ENCODE assay signal across 20 mouse cellular contexts in genomic region chr8:107521788-107522554, GRCm38 (mm10).
A peak's percentile ranks its signal among the peaks of the same experiment; 100 is the strongest.
DNase-seq lines count a peak whose midpoint lies in the region; ATAC-seq lines count a peak whose summit lies in the region.
"Had no signal": no experiment of that assay in that cellular context is flagged by ENCODE, and none has a peak within 500 bp of the region (broad histone marks: within the 10 kb centered on the region; RNA-seq: fewer than 3 reads in every experiment).

No protein-coding gene starts in this region.

- no peak for DNase-seq in layer of hippocampus, postnatal 25 days (ENCODE audit: extremely low spot score in 1 of 2, low spot score in 1 of 2)
- DNase-seq in spleen, postnatal 10 days (ENCODE audit: low spot score in 2 of 2), result no peak
- DNase-seq: adrenal gland, postnatal 36 days; B cell, adult 2 months; cerebellum, adult 8-10 months; heart, postnatal 10 days; kidney, postnatal 10 days; liver; lung, postnatal 14 days; right cerebral cortex, postnatal 4 days had no signal

- 0 out of 2 replicates have a peak overlapping the region, but pooled peaks have one; percentile 6 for H3K27ac ChIP-seq in intestine, embryonic 15.5 days
- H3K27ac ChIP-seq in intestine, embryonic 16.5 days (ENCODE audit: low read length), result no peak overlapping the region
- peak overlapping the region; percentile 24 for H3K27ac ChIP-seq in embryonic facial prominence, embryonic 12.5 days
- peak overlapping the region; percentile 51; the same call in 1 of the 2 replicates for H3K27ac ChIP-seq in embryonic facial prominence, embryonic 15.5 days (replicated peaks)
- peak overlapping the region; percentile 92 for H3K27ac ChIP-seq in limb, embryonic 13.5 days
- H3K27ac ChIP-seq: forebrain, embryonic 12.5 days; midbrain, embryonic 15.5 days; neural tube, embryonic 15.5 days had no signal

- ATAC-seq in intestine, embryonic 15.5 days, result no peak
- no peak for ATAC-seq in intestine, embryonic 16.5 days
- ATAC-seq in embryonic facial prominence, embryonic 12.5 days (ENCODE audit: insufficient number of reproducible peaks, insufficient read depth, low FRiP score, low TSS enrichment), result no peak
- ATAC-seq in embryonic facial prominence, embryonic 15.5 days (ENCODE audit: insufficient number of reproducible peaks, low FRiP score, low TSS enrichment, low read depth), result peak; percentile 30; the same call in 1 of the 2 replicates
- peak; percentile 82 for ATAC-seq in limb, embryonic 13.5 days (ENCODE audit: low FRiP score, low read depth)
- ATAC-seq: midbrain, embryonic 15.5 days had no signal

- no peak overlapping the region for H3K4me2 ChIP-seq in intestine, embryonic 15.5 days (replicated peaks)
- no peak overlapping the region for H3K4me2 ChIP-seq in intestine, embryonic 16.5 days (ENCODE audit: low read depth, low read length)
- no peak overlapping the region for H3K4me2 ChIP-seq in embryonic facial prominence, embryonic 12.5 days (replicated peaks)
- H3K4me2 ChIP-seq in embryonic facial prominence, embryonic 15.5 days (replicated peaks), result no peak overlapping the region
- no peak overlapping the region for H3K4me2 ChIP-seq in limb, embryonic 13.5 days (replicated peaks)
- H3K4me2 ChIP-seq: forebrain, embryonic 12.5 days; midbrain, embryonic 15.5 days; neural tube, embryonic 15.5 days had no signal

- no peaks in the 10 kb centered on the region for H3K36me3 ChIP-seq in intestine, embryonic 15.5 days
- H3K36me3 ChIP-seq in intestine, embryonic 16.5 days (ENCODE audit: control insufficient read depth, insufficient read depth, low read length), result 0 out of 2 replicates have a peak, but pooled peaks cover 5% of the 10 kb centered on the region
- peaks cover 4% of the 10 kb centered on the region; the same call in 1 of the 2 replicates for H3K36me3 ChIP-seq in embryonic facial prominence, embryonic 12.5 days
- 0 out of 2 replicates have a peak, but pooled peaks cover 5% of the 10 kb centered on the region for H3K36me3 ChIP-seq in embryonic facial prominence, embryonic 15.5 days
- peaks cover 6% of the 10 kb centered on the region for H3K36me3 ChIP-seq in limb, embryonic 13.5 days

- no peak overlapping the region for H3K4me3 ChIP-seq in intestine, embryonic 15.5 days (replicated peaks)
- no peak overlapping the region for H3K4me3 ChIP-seq in intestine, embryonic 16.5 days (ENCODE audit: low read length)
- no peak overlapping the region for H3K4me3 ChIP-seq in embryonic facial prominence, embryonic 12.5 days
- no peak overlapping the region for H3K4me3 ChIP-seq in embryonic facial prominence, embryonic 15.5 days (replicated peaks)
- no peak overlapping the region for H3K4me3 ChIP-seq in limb, embryonic 13.5 days
- H3K4me3 ChIP-seq: forebrain, embryonic 12.5 days; megakaryocyte, embryonic 14.5 days; midbrain, embryonic 15.5 days; myocyte; neural tube, embryonic 15.5 days had no signal

- H3K27me3 ChIP-seq in intestine, embryonic 15.5 days (replicated peaks), result no peaks in the 10 kb centered on the region
- H3K27me3 ChIP-seq in intestine, embryonic 16.5 days (replicated peaks; ENCODE audit: control insufficient read depth, insufficient read depth, low read length), result no peaks in the 10 kb centered on the region
- no peaks in the 10 kb centered on the region for H3K27me3 ChIP-seq in embryonic facial prominence, embryonic 12.5 days
- H3K27me3 ChIP-seq in embryonic facial prominence, embryonic 15.5 days, result no peaks in the 10 kb centered on the region
- H3K27me3 ChIP-seq in limb, embryonic 13.5 days, result no peaks in the 10 kb centered on the region
- H3K27me3 ChIP-seq: forebrain, embryonic 12.5 days; megakaryocyte, embryonic 14.5 days; midbrain, embryonic 15.5 days; neural tube, embryonic 15.5 days had no signal

- H3K4me1 ChIP-seq in intestine, embryonic 15.5 days (replicated peaks), result peaks cover 4% of the 10 kb centered on the region
- H3K4me1 ChIP-seq in intestine, embryonic 16.5 days (ENCODE audit: control insufficient read depth, insufficient read depth, low read length), result no peaks in the 10 kb centered on the region
- no peaks in the 10 kb centered on the region for H3K4me1 ChIP-seq in embryonic facial prominence, embryonic 12.5 days
- H3K4me1 ChIP-seq in embryonic facial prominence, embryonic 15.5 days, result peaks cover 3% of the 10 kb centered on the region; the same call in 1 of the 2 replicates
- H3K4me1 ChIP-seq in limb, embryonic 13.5 days, result peaks cover 36% of the 10 kb centered on the region
- H3K4me1 ChIP-seq: midbrain, embryonic 15.5 days had no signal

- no peak overlapping the region for H3K9ac ChIP-seq in intestine, embryonic 15.5 days
- no peak overlapping the region for H3K9ac ChIP-seq in intestine, embryonic 16.5 days (ENCODE audit: low read depth, low read length)
- H3K9ac ChIP-seq in embryonic facial prominence, embryonic 12.5 days, result no peak overlapping the region
- no peak overlapping the region for H3K9ac ChIP-seq in embryonic facial prominence, embryonic 15.5 days
- H3K9ac ChIP-seq in limb, embryonic 13.5 days, result no peak overlapping the region
- H3K9ac ChIP-seq: forebrain, embryonic 12.5 days; midbrain, embryonic 15.5 days; neural tube, embryonic 15.5 days had no signal

- H3K9me3 ChIP-seq in intestine, embryonic 15.5 days, result no peaks in the 10 kb centered on the region
- no peaks in the 10 kb centered on the region for H3K9me3 ChIP-seq in intestine, embryonic 16.5 days (ENCODE audit: control insufficient read depth, low read length)
- no peaks in the 10 kb centered on the region for H3K9me3 ChIP-seq in embryonic facial prominence, embryonic 12.5 days
- no peaks in the 10 kb centered on the region for H3K9me3 ChIP-seq in embryonic facial prominence, embryonic 15.5 days (replicated peaks)
- no peaks in the 10 kb centered on the region for H3K9me3 ChIP-seq in limb, embryonic 13.5 days
- H3K9me3 ChIP-seq: forebrain, embryonic 12.5 days; megakaryocyte, embryonic 14.5 days; midbrain, embryonic 15.5 days; neural tube, embryonic 15.5 days had no signal

- WGBS in intestine, embryonic 15.5 days, result 59% methylated on average over 8 of the region's 8 CpGs
- WGBS in intestine, embryonic 16.5 days, result 66% methylated on average over 8 of the region's 8 CpGs
- 62% methylated on average over 8 of the region's 8 CpGs for whole genome bisulfite sequencing in embryonic facial prominence, embryonic 12.5 days
- WGBS in embryonic facial prominence, embryonic 15.5 days, result 57% methylated on average over 8 of the region's 8 CpGs
- 52% methylated on average over 8 of the region's 8 CpGs for WGBS in limb, embryonic 13.5 days

Comparison
In these comparisons a context has a peak if more than half of its experiments do, and no peak if none do; other contexts are left out.
1. ATAC-seq: peak in embryonic facial prominence, embryonic 15.5 days (single experiment) and limb, embryonic 13.5 days (single experiment); none in intestine, embryonic 15.5 days (single experiment), intestine, embryonic 16.5 days (single experiment) and embryonic facial prominence, embryonic 12.5 days (single experiment).